Mouse (Mus musculus) brain, embryonic 14.5 days (tissue): Measurements from ENCODE around the gene Ago3.
A peak's percentile ranks its signal among the peaks of the same experiment; 100 is the strongest.

Experiments
- CTCF ChIP-seq: fragments of 200-500 bp; IDR thresholded peaks from 2 replicates; pipeline ENCODE4 v1.5.1; 2012; ENCODE audit warnings: inconsistent platforms, mild to moderate bottlenecking, moderate library complexity, borderline replicate concordance; ENCODE audit not compliant: insufficient read depth, insufficient read length; ENCODE audit errors: extremely low read depth
- POLR2A ChIP-seq: fragments of 200-500 bp; IDR thresholded peaks from 2 replicates; pipeline ENCODE4 v1.6.1; 2012; ENCODE audit warnings: mild to moderate bottlenecking, inconsistent platforms, borderline replicate concordance; ENCODE audit not compliant: poor library complexity, insufficient read depth, insufficient read length, severe bottlenecking; ENCODE audit errors: extremely low read depth

GRCm38 (mm10) chr4:126309922-126310309 is 119.4 kb downstream of the Ago3 start:
- TF ChIP-seq CTCF: peak; percentile 84
- TF ChIP-seq POLR2A: no peak
